Mouse (Mus musculus): ENCODE data around the gene Amotl1. TPM values are rescaled to one million over a fixed set of nuclear protein-coding genes. Genes with fewer than 3 reads are reported as not detected.

Amotl1 gene
- total and polyA plus RNA-seq, 2 experiments from 2014 or later: 11.7 to 70.2 TPM

GRCm38 (mm10) chr9:14574760-14575399, 70.0 kb downstream of the Amotl1 start:
- TF ChIP-seq CTCF (IDR thresholded peaks at IDR 0.05; ENCODE audit: low read depth): no peak
- TF ChIP-seq EP300 (IDR thresholded peaks at IDR 0.05; ENCODE audit: low read depth): no peak
- H3K27me3 ChIP-seq (ENCODE audit: control insufficient read depth, insufficient read depth, low read length): no peaks in the 10 kb centered on the region
- no peak overlapping the region for H3K4me2 ChIP-seq (ENCODE audit: low read depth, low read length)
- peaks cover 44% of the 10 kb centered on the region for H3K36me3 ChIP-seq (replicated peaks; ENCODE audit: control insufficient read depth, insufficient read depth, low read length)
- H3K27ac ChIP-seq (ENCODE audit: low read depth): peak overlapping the region; percentile 23
- H3K4me1 ChIP-seq (ENCODE audit: control insufficient read depth, insufficient read depth): peaks cover 26% of the 10 kb centered on the region
- no peaks in the 10 kb centered on the region for H3K9me3 ChIP-seq (replicated peaks; ENCODE audit: control insufficient read depth, low read length)
- H3K4me3 ChIP-seq (ENCODE audit: low read depth, low read length): no peak overlapping the region
- no peak for DNase-seq (ENCODE audit: low spot score)
- ATAC-seq (ENCODE audit: insufficient read depth, low read depth): peak; percentile 34; the same call in 1 of the 2 replicates
- H3K9ac ChIP-seq (replicated peaks; ENCODE audit: low read depth, low read length): no peak overlapping the region
- 53% methylated on average over 12 of the region's 12 CpGs for WGBS

DNA sequence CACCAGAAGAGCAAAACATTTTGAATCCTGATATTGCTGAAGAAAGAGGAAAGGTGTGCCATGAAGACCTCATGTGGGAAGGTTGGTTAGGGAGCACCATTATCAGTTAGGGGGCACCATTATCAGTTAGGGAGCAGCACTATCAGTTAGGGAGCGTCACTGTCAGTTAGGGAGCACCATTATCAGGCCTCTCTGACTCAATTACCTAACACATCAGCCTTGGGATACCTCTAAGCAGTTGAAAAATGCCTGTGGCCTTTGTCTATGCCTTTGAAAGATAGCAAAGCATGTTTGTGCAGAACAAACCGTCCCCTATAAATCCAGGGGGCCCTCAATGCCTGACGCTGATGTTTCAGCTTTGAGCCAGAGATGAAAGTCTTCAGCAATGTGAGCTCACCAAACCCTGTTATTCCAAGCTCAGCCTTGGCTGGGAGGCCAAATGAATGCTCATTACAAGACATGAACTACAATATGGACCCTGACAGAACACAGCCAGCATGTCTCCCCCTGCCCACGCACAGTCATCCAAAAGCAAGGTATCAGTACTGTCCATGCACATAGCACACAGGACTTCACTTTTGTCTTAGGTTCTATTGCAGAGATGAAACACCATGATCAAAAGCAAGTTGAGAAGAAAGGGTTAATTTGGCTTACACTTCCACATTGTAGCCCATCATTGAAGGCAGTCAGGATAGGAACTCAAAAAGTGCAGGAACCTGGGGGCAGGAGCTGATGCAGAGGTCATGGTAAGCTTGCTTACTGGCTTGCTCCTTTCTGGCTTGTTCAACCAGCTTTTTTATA, 75.5 kb downstream of the Amotl1 start:
- Histone ChIP-seq H3K4me3 (ENCODE audit: low read depth, low read length) (no peak overlapping the region), H3K27me3 (ENCODE audit: control insufficient read depth, insufficient read depth, low read length) (no peaks in the 10 kb centered on the region), H3K4me1 (ENCODE audit: control insufficient read depth, insufficient read depth) (no peaks in the 10 kb centered on the region), H3K27ac (ENCODE audit: low read depth) (no peak overlapping the region), H3K36me3 (replicated peaks; ENCODE audit: control insufficient read depth, insufficient read depth, low read length) (peaks cover 77% of the 10 kb centered on the region), H3K9me3 (replicated peaks; ENCODE audit: control insufficient read depth, low read length) (no peaks in the 10 kb centered on the region), H3K4me2 (ENCODE audit: low read depth, low read length) (no peak overlapping the region), H3K9ac (replicated peaks; ENCODE audit: low read depth, low read length) (no peak overlapping the region)
- DNase-seq (ENCODE audit: low spot score) (no peak), ATAC-seq (ENCODE audit: insufficient read depth, low read depth) (no peak)
- TF ChIP-seq EP300 (IDR thresholded peaks at IDR 0.05; ENCODE audit: low read depth): no peak
- WGBS: 74% methylated on average over 4 of the region's 4 CpGs

DNA sequence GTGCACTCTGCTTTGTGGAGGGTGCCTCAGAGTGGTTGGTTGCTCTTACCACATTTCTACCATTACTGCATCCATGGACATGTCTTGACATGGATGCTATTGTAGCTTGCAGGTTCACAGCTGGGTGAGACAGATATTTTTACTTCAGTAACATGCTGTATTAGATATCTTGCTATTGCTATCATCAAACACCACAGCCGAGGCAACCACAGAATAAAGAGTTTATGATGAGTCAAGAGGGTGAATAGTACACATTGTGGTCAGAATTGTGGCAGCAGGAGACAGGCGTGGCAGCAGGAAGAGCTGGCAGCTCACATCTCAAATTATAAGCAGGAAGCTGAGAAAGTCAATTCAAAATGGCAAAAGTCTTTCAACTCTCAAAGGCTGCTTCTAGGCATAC, 76.4 kb downstream of the Amotl1 start:
- ATAC-seq (ENCODE audit: insufficient read depth, low read depth): no peak
- no peaks in the 10 kb centered on the region for H3K27me3 ChIP-seq (ENCODE audit: control insufficient read depth, insufficient read depth, low read length)
- TF ChIP-seq EP300 (IDR thresholded peaks at IDR 0.05; ENCODE audit: low read depth) (no peak), CTCF (IDR thresholded peaks at IDR 0.05; ENCODE audit: low read depth) (no peak)
- DNase-seq (ENCODE audit: low spot score): no peak
- no peaks in the 10 kb centered on the region for H3K4me1 ChIP-seq (ENCODE audit: control insufficient read depth, insufficient read depth)
- H3K4me2 ChIP-seq (ENCODE audit: low read depth, low read length): no peak overlapping the region
- no peaks in the 10 kb centered on the region for H3K9me3 ChIP-seq (replicated peaks; ENCODE audit: control insufficient read depth, low read length)
- peaks cover 79% of the 10 kb centered on the region for H3K36me3 ChIP-seq (replicated peaks; ENCODE audit: control insufficient read depth, insufficient read depth, low read length)
- no peak overlapping the region for H3K27ac ChIP-seq (ENCODE audit: low read depth)
- no peak overlapping the region for H3K4me3 ChIP-seq (ENCODE audit: low read depth, low read length)
- no peak overlapping the region for H3K9ac ChIP-seq (replicated peaks; ENCODE audit: low read depth, low read length)
- 69% methylated on average over 2 of the region's 2 CpGs for WGBS

- Histone ChIP-seq H3K36me3 (replicated peaks; ENCODE audit: control insufficient read depth, insufficient read depth, low read length) (peaks cover 82% of the 10 kb centered on the region), H3K9me3 (replicated peaks; ENCODE audit: control insufficient read depth, low read length) (no peaks in the 10 kb centered on the region), H3K27ac (ENCODE audit: low read depth) (no peak overlapping the region), H3K27me3 (ENCODE audit: control insufficient read depth, insufficient read depth, low read length) (no peaks in the 10 kb centered on the region), H3K9ac (replicated peaks; ENCODE audit: low read depth, low read length) (no peak overlapping the region), H3K4me2 (ENCODE audit: low read depth, low read length) (no peak overlapping the region), H3K4me1 (ENCODE audit: control insufficient read depth, insufficient read depth) (no peaks in the 10 kb centered on the region), H3K4me3 (ENCODE audit: low read depth, low read length) (no peak overlapping the region)
- 89% methylated on average over 3 of the region's 3 CpGs for WGBS
- DNase-seq (ENCODE audit: low spot score): no peak
- TF ChIP-seq EP300 (IDR thresholded peaks at IDR 0.05; ENCODE audit: low read depth) (no peak), CTCF (IDR thresholded peaks at IDR 0.05; ENCODE audit: low read depth) (no peak)
- ATAC-seq (ENCODE audit: insufficient read depth, low read depth): no peak
These were observed 80.4 kb downstream of the Amotl1 start for GRCm38 (mm10) chr9:14564486-14564885.

- Histone ChIP-seq H3K27me3 (ENCODE audit: control insufficient read depth, insufficient read depth, low read length) (no peaks in the 10 kb centered on the region), H3K9ac (replicated peaks; ENCODE audit: low read depth, low read length) (no peak overlapping the region), H3K4me1 (ENCODE audit: control insufficient read depth, insufficient read depth) (no peaks in the 10 kb centered on the region), H3K36me3 (replicated peaks; ENCODE audit: control insufficient read depth, insufficient read depth, low read length) (peaks cover 78% of the 10 kb centered on the region), H3K27ac (ENCODE audit: low read depth) (no peak overlapping the region), H3K4me2 (ENCODE audit: low read depth, low read length) (no peak overlapping the region), H3K9me3 (replicated peaks; ENCODE audit: control insufficient read depth, low read length) (no peaks in the 10 kb centered on the region), H3K4me3 (ENCODE audit: low read depth, low read length) (no peak overlapping the region)
- no peak for DNase-seq (ENCODE audit: low spot score)
- no peak for TF ChIP-seq EP300 (IDR thresholded peaks at IDR 0.05; ENCODE audit: low read depth)
- no peak for TF ChIP-seq CTCF (IDR thresholded peaks at IDR 0.05; ENCODE audit: low read depth)
- WGBS: 80% methylated on average over 7 of the region's 7 CpGs
- no peak for ATAC-seq (ENCODE audit: insufficient read depth, low read depth)
These were observed 81.5 kb downstream of the Amotl1 start for GRCm38 (mm10) chr9:14563351-14563750.

Data from heart, postnatal 0 days (tissue).